Mouse (Mus musculus) layer of hippocampus, adult 6 months (tissue): ENCODE results near the gene Arl6. TPM values are rescaled to one million over a fixed set of nuclear protein-coding genes. Genes with fewer than 3 reads are reported as not detected.

ENCODE experiments used
- long read RNA-seq, 2 experiments: library from polyadenylated mRNA; unstranded; transcript quantifications; one replicate each; pipeline ENCODE4 v2.0.0; 2019 to 2020
- polyA plus RNA-seq: library from polyadenylated mRNA; unstranded; fragments of <200 nt; fragmentation: Nextera tagmentation; gene quantifications from 2 replicates; pipeline ENCODE4 v1.2.3, GENCODE M21; 2021

Gene Arl6
- 53.4 and 53.7 TPM in 2 replicates for polyA plus RNA-seq
- long read RNA-seq, experiment 1, transcript Arl6-201 (8 exons, 1,696 nt) = major isoform, 94 of 106 reads
- long read RNA-seq, experiment 1, partial matches to known transcripts = 10 of 106 reads
- long read RNA-seq, experiment 1, other reads (novel, unspliced or antisense) = 2 of 106 reads
- long read RNA-seq, experiment 2, transcript Arl6-201 (8 exons, 1,696 nt) = major isoform, 133 of 138 reads
- long read RNA-seq, experiment 2, partial matches to known transcripts = 0 of 138 reads
- long read RNA-seq, experiment 2, other reads (novel, unspliced or antisense) = 5 of 138 reads

GRCm38 (mm10) chr16:59639102-59639691, at the start of gene Arl6:
Arl6 (minus strand) TSS chr16:59639391.

DNA sequence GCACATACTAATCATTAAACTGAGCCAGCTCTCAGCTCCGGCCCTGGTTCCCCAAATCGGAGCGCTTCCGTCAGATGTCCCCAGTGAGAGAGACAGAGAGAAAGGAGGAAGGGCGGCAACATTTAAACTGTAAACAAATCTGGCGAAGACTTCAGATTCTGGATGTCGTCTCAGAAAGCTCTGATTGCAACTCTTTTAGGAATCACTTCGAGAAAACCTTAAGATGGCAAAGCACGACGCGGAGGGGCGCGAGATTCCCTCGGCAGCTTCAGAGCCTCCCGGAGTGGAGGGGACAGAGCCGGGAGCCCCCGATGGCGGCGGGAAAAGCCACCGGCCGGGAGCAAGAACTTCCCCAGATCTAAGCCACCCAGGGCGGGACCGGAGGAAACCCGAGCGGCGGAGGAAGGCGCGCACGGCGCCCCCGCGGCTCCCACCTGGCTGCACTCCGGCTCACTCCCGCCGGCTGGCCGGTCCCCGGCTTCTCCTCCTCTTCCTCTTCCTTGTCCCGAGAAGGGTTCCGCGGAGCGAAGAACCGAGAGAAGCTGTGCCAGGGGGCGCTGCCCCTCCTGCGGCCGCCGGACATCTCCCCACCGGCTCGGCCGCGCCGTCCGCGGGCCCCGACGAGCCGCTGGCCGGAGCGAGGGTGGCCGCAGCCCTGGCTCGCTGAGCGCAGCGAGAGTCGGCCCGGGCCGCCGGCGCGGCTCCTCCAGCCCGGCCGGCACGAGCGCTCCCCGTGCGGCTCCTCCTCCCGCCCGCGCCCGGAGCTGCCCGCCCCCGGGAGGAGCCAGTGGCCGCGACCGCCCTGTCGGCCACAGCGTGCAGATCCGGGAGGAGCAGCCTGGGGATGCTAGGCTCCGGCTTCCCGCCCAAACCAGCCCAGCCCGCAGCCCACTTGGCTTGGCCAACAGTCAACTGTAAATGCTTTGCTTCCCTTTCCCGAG, 38.6 kb downstream of the Arl6 start, which contains the start of gene Crybg3:
Crybg3 (minus strand) TSS at position 669 of the 941 bp plus-strand sequence.

Other genes with a start within 250 kb of the Arl6 start
- not detected in 2 replicates for gene Gabrr3, start 232.1 kb downstream of the Arl6 start, polyA plus RNA-seq
- 12.9 and 14.8 TPM in 2 replicates for gene Riox2, start 167.6 kb downstream of the Arl6 start, polyA plus RNA-seq
- gene Crybg3, start 38.4 kb downstream of the Arl6 start, polyA plus RNA-seq = 0.63 and 0.92 TPM in 2 replicates